Mouse (Mus musculus) kidney, adult 2 months (tissue): Measurements from ENCODE around the gene Cep85l. TPM values are rescaled to one million over a fixed set of nuclear protein-coding genes. Genes with fewer than 3 reads are reported as not detected.

Experiments
- DNase-seq: peaks from one replicate; pipeline ENCODE4 v3.0.0; 2021
- H3K27ac ChIP-seq: fragments of 200-500 bp; 2 replicates; pipeline ENCODE4 v1.5.1; 2012; ENCODE audit warnings: low read depth, low read length, control low read depth, inconsistent platforms; ENCODE audit not compliant: insufficient read depth
- H3K27me3 ChIP-seq: fragments of 200-500 bp; replicated peaks from 2 replicates; pipeline ENCODE4 v1.6.1; 2012; ENCODE audit warnings: mild to moderate bottlenecking, moderate library complexity, low read length, inconsistent platforms; ENCODE audit not compliant: control insufficient read depth, insufficient read depth
- H3K36me3 ChIP-seq: fragments of 200-500 bp; 2 replicates; pipeline ENCODE4 v1.6.1; 2012; ENCODE audit warnings: mild to moderate bottlenecking, moderate library complexity, low read length, inconsistent platforms; ENCODE audit not compliant: control insufficient read depth, insufficient read depth
- H3K4me1 ChIP-seq: fragments of 200-500 bp; 2 replicates; pipeline ENCODE4 v1.6.1; 2011; ENCODE audit warnings: low read length; ENCODE audit not compliant: control insufficient read depth, insufficient read depth
- H3K4me3 ChIP-seq: fragments of 200-500 bp; 2 replicates; pipeline ENCODE4 v1.5.1; 2011; ENCODE audit warnings: mild to moderate bottlenecking, low read depth, low read length, control low read depth; ENCODE audit not compliant: insufficient read depth
- CTCF ChIP-seq: fragments of 200-500 bp; conservative IDR thresholded peaks from 2 replicates; pipeline ENCODE4 v1.5.1; 2011; ENCODE audit warnings: low read depth, mild to moderate bottlenecking, control low read depth, low read length, moderate library complexity, mixed read lengths; ENCODE audit not compliant: insufficient read depth, insufficient read length
- POLR2A ChIP-seq: fragments of 200-500 bp; IDR thresholded peaks from one replicate; pipeline ENCODE4 v1.6.1; 2011; ENCODE audit warnings: low read depth, low read length, control low read depth
- WGBS: fragments of 180-500 bp; shearing (Covaris S2); methylation state at CpG from one replicate; pipeline ENCODE4 v1.1.7; 2018; 5-methylcytosine and 5-hydroxymethylcytosine counted together
- polyA plus RNA-seq: library from polyadenylated mRNA; depleted of rRNA; stranded (reverse); fragments of >200 nt; gene quantifications from 2 replicates; pipeline ENCODE4 v1.2.3, GENCODE M21; 2012

Cep85l gene
- polyA plus RNA-seq, 1 experiment, result 2.3 TPM

- WGBS, result 40% methylated on average over 10 of the region's 10 CpGs
- no peak for TF ChIP-seq CTCF
- DNase-seq, result no peak
- H3K27me3 ChIP-seq, result no peaks in the 10 kb centered on the region
- peak overlapping the region; percentile 32; the same call in 1 of the 2 replicates for H3K27ac ChIP-seq
- H3K4me1 ChIP-seq, result no peaks in the 10 kb centered on the region
- peak overlapping the region; percentile 23; the same call in 1 of the 2 replicates for H3K4me3 ChIP-seq
- H3K36me3 ChIP-seq, result no peaks in the 10 kb centered on the region
Measured at GRCm38 (mm10) chr10:53397846-53398539, 18.2 kb upstream of the Cep85l start.

GRCm38 (mm10) chr10:53394923-53395629, 15.3 kb upstream of the Cep85l start:
- Histone ChIP-seq H3K36me3 (no peaks in the 10 kb centered on the region), H3K27ac (no peak overlapping the region), H3K27me3 (no peaks in the 10 kb centered on the region), H3K4me1 (no peaks in the 10 kb centered on the region), H3K4me3 (no peak overlapping the region)
- no peak for TF ChIP-seq POLR2A
- 82% methylated on average over 9 of the region's 9 CpGs for WGBS
- DNase-seq, result no peak

GRCm38 (mm10) chr10:53388227-53388920, 8.6 kb upstream of the Cep85l start:
- Histone ChIP-seq H3K27ac (no peak overlapping the region), H3K27me3 (no peaks in the 10 kb centered on the region), H3K36me3 (no peaks in the 10 kb centered on the region), H3K4me3 (no peak overlapping the region), H3K4me1 (no peaks in the 10 kb centered on the region)
- TF ChIP-seq POLR2A, result no peak
- TF ChIP-seq CTCF, result no peak
- DNase-seq, result no peak
- WGBS, result 81% methylated on average over 6 of the region's 6 CpGs

- TF ChIP-seq POLR2A, result no peak
- no peak for TF ChIP-seq CTCF
- Histone ChIP-seq H3K27me3 (no peaks in the 10 kb centered on the region), H3K4me3 (no peak overlapping the region), H3K36me3 (no peaks in the 10 kb centered on the region), H3K27ac (no peak overlapping the region), H3K4me1 (peaks cover 6% of the 10 kb centered on the region; the same call in 1 of the 2 replicates)
- 78% methylated on average over 5 of the region's 5 CpGs for WGBS
- no peak for DNase-seq
Measured at GRCm38 (mm10) chr10:53385438-53385837, 5.7 kb upstream of the Cep85l start.

GRCm38 (mm10) chr10:53384896-53385295, 5.1 kb upstream of the Cep85l start:
- Histone ChIP-seq H3K4me3 (no peak overlapping the region), H3K27ac (no peak overlapping the region), H3K36me3 (no peaks in the 10 kb centered on the region), H3K27me3 (no peaks in the 10 kb centered on the region), H3K4me1 (peaks cover 10% of the 10 kb centered on the region; the same call in 1 of the 2 replicates)
- TF ChIP-seq POLR2A (no peak), CTCF (no peak)
- WGBS, result 93% methylated on average over 1 of the region's 1 CpGs
- no peak for DNase-seq

GRCm38 (mm10) chr10:53382696-53383365, 3.1 kb upstream of the Cep85l start:
- no peak overlapping the region for H3K27ac ChIP-seq

More at GRCm38 (mm10) chr10:53382696-53383365, 3.1 kb upstream of the Cep85l start:
- Histone ChIP-seq H3K4me3 (no peak overlapping the region), H3K27me3 (no peaks in the 10 kb centered on the region), H3K4me1 (peaks cover 10% of the 10 kb centered on the region; the same call in 1 of the 2 replicates), H3K36me3 (no peaks in the 10 kb centered on the region)
- peak; percentile 48 for DNase-seq
- WGBS, result 39% methylated on average over 7 of the region's 7 CpGs
- no peak for TF ChIP-seq CTCF
- no peak for TF ChIP-seq POLR2A
